Mouse (Mus musculus) G1E (cell line): ENCODE results near the gene Tpd52l1. TPM values are rescaled to one million over a fixed set of nuclear protein-coding genes. Genes with fewer than 3 reads are reported as not detected.
"Not testable (repeated sequence)": the region's sequence is repeated elsewhere in the genome, so short reads cannot be mapped to it uniquely, and the experiment has no call there.

Source experiments
- ATAC-seq: 2 replicates; pipeline ENCODE4 v1.8.0; 2016; ENCODE audit warnings: mild to moderate bottlenecking; ENCODE audit not compliant: insufficient number of reproducible peaks, poor library complexity, low FRiP score, severe bottlenecking; ENCODE audit errors: extremely low read depth
- DNase-seq: peaks from one replicate; pipeline ENCODE4 v3.0.0; 2012; ENCODE audit warnings: low spot score
- H3K27me3 ChIP-seq: 2 replicates; pipeline ENCODE4 v1.6.1; 2012; ENCODE audit warnings: mild to moderate bottlenecking, low read length, inconsistent platforms; ENCODE audit not compliant: insufficient read depth
- H3K36me3 ChIP-seq: replicated peaks from 2 replicates; pipeline ENCODE3; 2012; ENCODE audit warnings: mild to moderate bottlenecking, inconsistent platforms
- H3K4me1 ChIP-seq: 2 replicates; pipeline ENCODE4 v1.6.1; 2012; ENCODE audit warnings: low read depth, low read length, inconsistent platforms, mixed read lengths; ENCODE audit not compliant: insufficient read depth
- H3K4me3 ChIP-seq: 2 replicates; pipeline ENCODE4 v1.5.1; 2012; ENCODE audit warnings: low read depth, mild to moderate bottlenecking, inconsistent platforms, low read length, moderate library complexity, mixed read lengths
- H3K9me3 ChIP-seq: replicated peaks from 2 replicates; pipeline ENCODE4 v1.6.1; 2012; ENCODE audit warnings: inconsistent platforms
- CTCF ChIP-seq: IDR thresholded peaks from 2 replicates; pipeline ENCODE4 v1.5.1; 2012; ENCODE audit warnings: low read depth, low read length, inconsistent platforms, mixed read lengths
- GATA1 ChIP-seq: IDR thresholded peaks from 2 replicates; pipeline ENCODE4 v1.6.1; 2012; ENCODE audit warnings: borderline replicate concordance, low read length, inconsistent platforms, mixed read lengths
- GATA2 ChIP-seq: IDR thresholded peaks from 2 replicates; pipeline ENCODE4 v1.6.1; 2012; ENCODE audit warnings: low read depth, low read length, inconsistent platforms, borderline replicate concordance
- POLR2AphosphoS5 ChIP-seq: IDR thresholded peaks from 2 replicates; pipeline ENCODE4 v1.6.1; 2012; ENCODE audit warnings: low read depth, low read length, inconsistent platforms; ENCODE audit not compliant: insufficient replicate concordance
- TAL1 ChIP-seq: conservative IDR thresholded peaks from 2 replicates; pipeline ENCODE4 v1.6.1; 2012; ENCODE audit warnings: low read depth, low read length, inconsistent platforms, mixed read lengths
- polyA plus RNA-seq: library from polyadenylated mRNA; stranded (reverse); fragments of >175 nt; gene quantifications from 2 replicates; pipeline ENCODE4 v1.2.3, GENCODE M21; 2012
- total RNA-seq, 2 experiments: library from RNA; stranded (forward) in 1 of 2; stranded (reverse) in 1 of 2; fragments of 200-1000 nt in 1 of 2; fragments of >200 nt in 1 of 2; fragmentation: Nextera tagmentation in 1 of 2; gene quantifications; 2 replicates each; pipeline ENCODE4 v1.2.3; 2014 to 2017

Gene Tpd52l1
- total and polyA plus RNA-seq, 3 experiments, result not detected

DNA sequence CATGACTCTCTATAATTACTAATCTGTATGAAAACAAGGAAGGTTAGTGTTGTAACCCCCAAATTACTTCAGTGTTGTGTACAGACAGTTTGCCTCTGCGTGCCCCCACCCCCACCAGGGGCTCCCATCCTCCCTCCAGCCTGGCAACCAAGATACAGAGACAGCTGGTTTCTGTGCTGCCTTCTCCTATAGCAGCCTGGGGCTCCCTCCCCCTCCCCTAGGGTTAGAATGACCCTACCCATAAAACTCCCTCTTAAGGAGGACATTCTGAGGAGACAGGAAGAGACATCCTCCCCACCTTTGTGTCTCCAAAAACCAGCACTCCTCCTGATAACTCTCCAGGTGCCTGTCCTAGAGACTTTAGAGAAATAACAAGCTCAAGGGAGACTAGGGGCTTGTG lies 52.8 kb downstream of the Tpd52l1 start:
- Histone ChIP-seq H3K4me1 (no peaks in the 10 kb centered on the region), H3K4me3 (no peak overlapping the region), H3K9me3 (no peaks in the 10 kb centered on the region), H3K27me3 (no peaks in the 10 kb centered on the region), H3K36me3 (no peaks in the 10 kb centered on the region)
- no peak for TF ChIP-seq TAL1
- TF ChIP-seq GATA2, result no peak
- no peak for TF ChIP-seq CTCF
- TF ChIP-seq GATA1, result no peak
- DNase-seq, result no peak
- no peak for ATAC-seq

DNA sequence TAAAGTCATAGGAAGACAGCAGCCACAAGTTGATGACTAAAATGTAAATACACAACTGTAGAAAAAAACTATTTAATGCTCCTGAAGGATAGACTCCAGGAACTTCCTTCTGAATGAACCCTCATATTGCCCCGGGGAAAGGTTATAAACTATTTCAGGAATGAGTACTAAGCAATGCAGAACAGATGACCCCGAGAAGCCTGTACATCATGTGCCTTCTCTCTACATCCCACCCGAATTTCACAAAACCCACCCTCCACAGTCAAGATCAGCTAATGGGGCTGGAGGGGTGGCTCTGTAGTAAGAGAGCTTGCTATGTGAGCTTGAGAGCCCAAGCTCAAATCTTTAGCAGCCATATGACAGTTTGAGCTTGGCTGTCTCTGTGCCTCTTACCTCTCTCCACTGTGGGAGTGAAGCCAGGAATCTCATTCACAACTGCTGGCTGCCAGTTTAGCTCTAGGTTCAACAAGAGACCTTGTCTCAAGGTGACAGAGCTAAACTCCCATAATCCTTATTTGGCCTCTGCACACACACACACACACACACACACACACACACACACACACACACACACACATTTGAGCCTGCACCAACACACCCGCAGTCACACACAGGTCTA lies 54.9 kb downstream of the Tpd52l1 start:
- ATAC-seq (no peak), DNase-seq (no peak)
- H3K36me3 ChIP-seq, result no peaks in the 10 kb centered on the region
- H3K9me3 ChIP-seq, result no peaks in the 10 kb centered on the region
- no peaks in the 10 kb centered on the region for H3K4me1 ChIP-seq
- no peak overlapping the region for H3K4me3 ChIP-seq
- H3K27me3 ChIP-seq, result no peaks in the 10 kb centered on the region
- no peak for TF ChIP-seq TAL1
- no peak for TF ChIP-seq GATA1

DNA sequence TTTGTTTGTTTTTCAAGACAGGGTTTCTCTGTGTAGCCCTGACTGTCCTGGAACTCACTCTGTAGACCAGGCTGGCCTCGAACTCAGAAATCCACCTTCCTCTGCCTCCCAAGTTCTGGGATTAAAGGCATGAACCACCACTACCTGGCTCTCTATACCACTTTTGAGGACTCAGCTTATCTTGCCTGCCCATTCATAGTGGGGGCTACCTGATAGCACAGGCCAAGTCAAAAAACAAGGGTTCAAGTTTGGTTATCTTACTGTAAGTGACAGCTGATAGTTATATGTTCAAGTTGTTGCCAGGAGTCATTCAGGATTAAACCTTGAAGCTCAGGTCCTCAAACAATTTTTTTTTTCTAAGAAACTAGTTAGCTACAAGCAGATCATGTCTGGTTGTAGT lies 57.2 kb downstream of the Tpd52l1 start:
- not testable (repeated sequence) for H3K27me3 ChIP-seq, H3K9me3 ChIP-seq, H3K4me1 ChIP-seq, ATAC-seq, H3K4me3 ChIP-seq, H3K36me3 ChIP-seq, DNase-seq

DNA sequence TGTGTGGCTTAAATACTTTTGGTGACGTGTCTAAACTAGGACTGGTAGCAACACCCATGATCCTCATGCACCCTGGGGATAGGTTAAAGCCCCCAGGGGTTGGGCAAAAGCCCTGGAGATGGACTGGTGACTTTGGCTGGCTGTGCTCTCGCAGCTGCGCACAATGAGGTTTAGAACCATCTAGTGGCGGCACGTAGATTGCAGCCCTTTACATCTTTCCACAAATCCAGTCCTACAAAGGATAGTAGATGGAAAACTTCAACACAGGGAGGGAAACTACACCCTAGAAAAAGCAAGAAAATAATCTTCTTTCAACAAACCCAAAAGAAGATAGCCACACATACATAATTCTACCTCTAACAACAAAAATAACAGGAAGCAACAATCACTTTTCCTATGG lies 75.6 kb downstream of the Tpd52l1 start:
- not testable (repeated sequence) for H3K4me1 ChIP-seq, ATAC-seq, H3K27me3 ChIP-seq, H3K4me3 ChIP-seq, DNase-seq, H3K36me3 ChIP-seq, H3K9me3 ChIP-seq

DNA sequence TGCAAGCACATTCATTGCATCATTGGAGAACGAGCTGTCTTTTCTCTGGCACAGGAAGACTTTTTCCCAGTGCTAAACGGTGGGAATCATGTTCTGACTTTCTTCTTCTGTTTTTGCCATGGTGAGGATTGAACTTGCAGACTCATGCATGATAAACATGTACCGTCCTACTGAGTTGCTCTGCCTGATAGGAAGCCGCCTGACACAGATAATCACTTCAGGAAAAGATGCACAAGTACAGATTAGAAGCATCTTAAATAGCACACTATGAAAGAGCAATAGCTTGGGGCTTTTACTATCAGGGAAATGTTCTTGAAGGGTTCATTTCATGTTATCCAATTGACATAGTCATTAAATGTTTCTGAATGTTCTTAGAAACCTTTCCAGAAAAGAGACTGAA lies 86.0 kb downstream of the Tpd52l1 start:
- Histone ChIP-seq H3K36me3 (no peaks in the 10 kb centered on the region), H3K4me3 (no peak overlapping the region), H3K9me3 (no peaks in the 10 kb centered on the region), H3K27me3 (no peaks in the 10 kb centered on the region), H3K4me1 (no peaks in the 10 kb centered on the region)
- no peak for DNase-seq
- TF ChIP-seq GATA2 (no peak), GATA1 (no peak), POLR2AphosphoS5 (no peak), TAL1 (no peak), CTCF (no peak)
- no peak for ATAC-seq

DNA sequence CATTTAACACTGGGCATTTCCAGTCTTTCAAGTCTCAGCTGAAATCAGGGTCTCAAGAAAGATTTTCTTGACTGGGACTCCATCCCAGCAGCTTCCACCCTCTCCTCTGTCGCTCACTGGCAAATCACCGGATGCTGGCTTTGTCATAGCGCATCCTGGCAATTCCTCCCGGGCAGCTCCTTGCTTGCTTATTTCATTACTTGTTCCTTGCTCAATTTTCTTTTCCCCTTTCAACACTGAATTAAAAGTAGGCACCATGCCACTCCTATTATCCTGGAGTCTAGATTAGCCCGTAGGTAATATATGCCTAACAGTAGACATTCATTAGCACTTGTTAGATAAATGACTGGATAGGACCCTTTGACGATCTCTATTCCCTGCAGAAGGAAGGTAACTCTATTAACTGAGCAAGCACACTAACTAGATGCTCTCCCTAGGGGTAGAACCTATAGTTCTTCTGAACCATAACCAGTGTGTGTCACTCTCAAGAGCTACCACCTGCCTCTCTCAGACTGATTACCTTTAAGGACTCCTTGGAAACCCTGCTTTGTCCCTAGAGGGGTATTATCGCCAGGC lies 90.8 kb downstream of the Tpd52l1 start:
- Histone ChIP-seq H3K4me3 (no peak overlapping the region), H3K9me3 (no peaks in the 10 kb centered on the region), H3K27me3 (no peaks in the 10 kb centered on the region), H3K4me1 (no peaks in the 10 kb centered on the region), H3K36me3 (no peaks in the 10 kb centered on the region)
- TF ChIP-seq POLR2AphosphoS5, result no peak
- TF ChIP-seq GATA2, result no peak
- TF ChIP-seq CTCF, result no peak
- no peak for TF ChIP-seq TAL1
- no peak for TF ChIP-seq GATA1
- ATAC-seq (no peak), DNase-seq (no peak)

DNA sequence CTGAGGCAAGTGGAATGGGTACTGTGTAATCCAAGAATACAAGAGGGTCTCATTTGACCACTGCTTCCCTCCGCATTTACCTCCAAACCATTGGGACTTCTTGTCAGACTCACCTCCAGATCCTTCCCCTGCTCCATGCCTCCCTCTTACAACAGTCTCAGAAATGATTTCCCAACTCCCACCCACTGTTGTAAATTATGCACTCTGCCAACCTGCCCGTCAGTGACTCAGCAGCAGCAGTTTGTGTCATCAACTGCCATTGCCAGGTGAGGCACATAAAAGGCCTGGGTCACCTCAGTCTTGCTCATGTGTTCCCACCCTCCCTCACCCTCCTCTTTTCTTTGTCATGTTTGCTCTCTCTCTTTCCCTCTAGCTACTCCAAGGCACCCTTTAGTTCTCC lies 91.6 kb downstream of the Tpd52l1 start:
- Histone ChIP-seq H3K9me3 (no peaks in the 10 kb centered on the region), H3K4me3 (no peak overlapping the region), H3K27me3 (0 out of 2 replicates have a peak, but pooled peaks cover 3% of the 10 kb centered on the region), H3K36me3 (no peaks in the 10 kb centered on the region), H3K4me1 (no peaks in the 10 kb centered on the region)
- ATAC-seq, result no peak
- no peak for DNase-seq
- no peak for TF ChIP-seq GATA2
